Mouse (Mus musculus) MEL (cell line): ENCODE measurements around the gene Dis3l2. TPM values are rescaled to one million over a fixed set of nuclear protein-coding genes. Genes with fewer than 3 reads are reported as not detected.

Experiments
- DNase-seq: peaks from one replicate; pipeline ENCODE4 v3.0.0; 2011; ENCODE audit warnings: low read depth, low spot score
- H3K27ac ChIP-seq: 2 replicates; pipeline ENCODE4 v1.5.1; 2012; ENCODE audit warnings: low read depth, mild to moderate bottlenecking, control low read depth, low read length, moderate library complexity; ENCODE audit not compliant: control insufficient read depth
- H3K27me3 ChIP-seq, 2 experiments: fragments of 150-350 bp in 1 of 2; sonication (generic) in 1 of 2; 2 replicates each; pipeline ENCODE4 v1.6.1; 2012; ENCODE audit warnings: low read length in 2 of 2, mild to moderate bottlenecking in 2 of 2, improper control_type of control experiment in 1 of 2, moderate library complexity in 1 of 2; ENCODE audit not compliant: insufficient read depth in 2 of 2, control insufficient read depth in 1 of 2
- H3K36me3 ChIP-seq, 2 experiments: 2 replicates each; pipeline ENCODE4 v1.6.1; 2012 to 2014; ENCODE audit warnings: low read length in 2 of 2, improper control_type of control experiment in 1 of 2, inconsistent platforms in 1 of 2, mild to moderate bottlenecking in 1 of 2; ENCODE audit not compliant: insufficient read depth in 2 of 2, control insufficient read depth in 1 of 2
- H3K4me1 ChIP-seq, 2 experiments: fragments of 150-350 bp in 1 of 2; sonication (generic) in 1 of 2; 2 replicates each; pipeline ENCODE4 v1.6.1; 2012; ENCODE audit warnings: low read length in 2 of 2, improper control_type of control experiment in 1 of 2, mild to moderate bottlenecking in 1 of 2; ENCODE audit not compliant: insufficient read depth in 2 of 2, control insufficient read depth in 1 of 2
- H3K4me3 ChIP-seq, 2 experiments: fragments of 150-350 bp in 1 of 2; sonication (generic) in 1 of 2; 2 replicates each; pipeline ENCODE4 v1.5.1; 2012; ENCODE audit warnings: low read depth in 2 of 2, low read length in 2 of 2, mild to moderate bottlenecking in 2 of 2, moderate library complexity in 2 of 2, control low read depth in 1 of 2, improper control_type of control experiment in 1 of 2; ENCODE audit not compliant: control insufficient read depth in 1 of 2, insufficient read depth in 1 of 2
- H3K79me2 ChIP-seq: 2 replicates; pipeline ENCODE4 v1.6.1; 2012; ENCODE audit warnings: mild to moderate bottlenecking, low read length, moderate library complexity; ENCODE audit not compliant: control insufficient read depth, poor library complexity, insufficient read depth
- H3K9ac ChIP-seq: 2 replicates; pipeline ENCODE4 v1.6.1; 2012; ENCODE audit warnings: low read depth, mild to moderate bottlenecking, control low read depth, low read length, moderate library complexity; ENCODE audit not compliant: control insufficient read depth, poor library complexity, severe bottlenecking
- H3K9me3 ChIP-seq: fragments of 150-350 bp; sonication (generic); replicated peaks from 2 replicates; pipeline ENCODE4 v1.6.1; 2012; ENCODE audit warnings: mild to moderate bottlenecking, low read length, improper control_type of control experiment, moderate library complexity; ENCODE audit not compliant: insufficient read depth
- BHLHE40 ChIP-seq: IDR thresholded peaks from 2 replicates; pipeline ENCODE4 v1.6.1; 2012; ENCODE audit warnings: low read depth, mild to moderate bottlenecking, inconsistent platforms, low read length, improper control_type of control experiment, borderline replicate concordance
- CHD1 ChIP-seq: IDR thresholded peaks from 2 replicates; pipeline ENCODE4 v1.6.1; 2012; ENCODE audit warnings: low read depth, mild to moderate bottlenecking, inconsistent platforms, low read length, improper control_type of control experiment
- CTCF ChIP-seq, 3 experiments: IDR thresholded peaks in 2 of 3; conservative IDR thresholded peaks in 1 of 3; 2 replicates each; pipeline ENCODE4 v1.5.1; 2011 to 2012; ENCODE audit warnings: low read length in 3 of 3, low read depth in 2 of 3, mild to moderate bottlenecking in 2 of 3, improper control_type of control experiment in 1 of 3, inconsistent platforms in 1 of 3, mixed read lengths in 1 of 3, moderate library complexity in 1 of 3; ENCODE audit not compliant: control insufficient read depth in 1 of 3, insufficient read depth in 1 of 3, poor library complexity in 1 of 3, severe bottlenecking in 1 of 3
- E2F4 ChIP-seq: IDR thresholded peaks from 2 replicates; pipeline ENCODE4 v1.6.1; 2011; ENCODE audit warnings: low read depth, low read length, improper control_type of control experiment, borderline replicate concordance
- ELF1 ChIP-seq: IDR thresholded peaks from 2 replicates; pipeline ENCODE4 v1.6.1; 2014; ENCODE audit warnings: low read depth, mild to moderate bottlenecking, inconsistent platforms, low read length, improper control_type of control experiment, moderate library complexity
- ETS1 ChIP-seq: IDR thresholded peaks from 2 replicates; pipeline ENCODE4 v1.6.1; 2012; ENCODE audit warnings: low read depth, mild to moderate bottlenecking, inconsistent platforms, low read length, improper control_type of control experiment, moderate library complexity
- GATA1 ChIP-seq: IDR thresholded peaks from 2 replicates; pipeline ENCODE4 v1.6.1; 2011; ENCODE audit warnings: low read depth, low read length, improper control_type of control experiment
- HCFC1 ChIP-seq: IDR thresholded peaks from 2 replicates; pipeline ENCODE4 v1.6.1; 2012; ENCODE audit warnings: low read depth, mild to moderate bottlenecking, inconsistent platforms, low read length, improper control_type of control experiment, moderate library complexity
- KAT2A ChIP-seq: conservative IDR thresholded peaks from 2 replicates; pipeline ENCODE4 v1.6.1; 2012; ENCODE audit warnings: low read depth, low read length, improper control_type of control experiment, inconsistent platforms
- MAFK ChIP-seq: IDR thresholded peaks from 2 replicates; pipeline ENCODE4 v1.6.1; 2011; ENCODE audit warnings: low read depth, mild to moderate bottlenecking, low read length, improper control_type of control experiment, borderline replicate concordance
- MAZ ChIP-seq: IDR thresholded peaks from 2 replicates; pipeline ENCODE4 v1.6.1; 2012; ENCODE audit warnings: low read depth, mild to moderate bottlenecking, inconsistent platforms, low read length, improper control_type of control experiment
- MYB ChIP-seq: IDR thresholded peaks from 2 replicates; pipeline ENCODE4 v1.6.1; 2011; ENCODE audit warnings: mild to moderate bottlenecking, low read depth, low read length, improper control_type of control experiment
- NRF1 ChIP-seq: IDR thresholded peaks from 2 replicates; pipeline ENCODE4 v1.6.1; 2014; ENCODE audit warnings: low read depth, mild to moderate bottlenecking, inconsistent platforms, low read length, improper control_type of control experiment, moderate library complexity; ENCODE audit not compliant: poor library complexity, insufficient read depth, severe bottlenecking
- RAD21 ChIP-seq: IDR thresholded peaks from 2 replicates; pipeline ENCODE4 v1.6.1; 2011; ENCODE audit warnings: mild to moderate bottlenecking, low read depth, low read length, improper control_type of control experiment
- SMC3 ChIP-seq: IDR thresholded peaks from 2 replicates; pipeline ENCODE4 v1.6.1; 2011; ENCODE audit warnings: low read depth, low read length, improper control_type of control experiment
- UBTF ChIP-seq: IDR thresholded peaks from 2 replicates; pipeline ENCODE4 v1.6.1; 2012; ENCODE audit warnings: low read depth, mild to moderate bottlenecking, inconsistent platforms, low read length, improper control_type of control experiment, moderate library complexity, borderline replicate concordance; ENCODE audit not compliant: insufficient read depth
- USF2 ChIP-seq, 2 experiments: IDR thresholded peaks; 2 replicates each; pipeline ENCODE4 v1.6.1; 2011 to 2012; ENCODE audit warnings: improper control_type of control experiment in 2 of 2, low read length in 2 of 2, borderline replicate concordance in 1 of 2, inconsistent platforms in 1 of 2, low read depth in 1 of 2, mild to moderate bottlenecking in 1 of 2; ENCODE audit not compliant: insufficient read depth in 1 of 2
- ZC3H11A ChIP-seq: IDR thresholded peaks from 2 replicates; pipeline ENCODE4 v1.6.1; 2012; ENCODE audit warnings: low read depth, mild to moderate bottlenecking, inconsistent platforms, low read length, improper control_type of control experiment
- polyA plus RNA-seq, 2 experiments: library from polyadenylated mRNA; stranded (reverse) in 1 of 2; unstranded in 1 of 2; fragments of >175 nt in 1 of 2; fragments of >200 nt in 1 of 2; gene quantifications; 2 replicates each; pipeline versions ENCODE4 v1.2.1 to v1.2.4; 2012; ENCODE audit warnings: low replicate concordance in 2 of 2, low read depth in 1 of 2; ENCODE audit not compliant: insufficient read length in 2 of 2, insufficient read depth in 1 of 2, missing spikeins in 1 of 2
- total RNA-seq: library from RNA; depleted of rRNA; stranded (reverse); fragments of 300-350 nt; gene quantifications from 2 replicates; pipeline ENCODE4 v1.2.3, GENCODE M21; 2012

The Dis3l2 gene
- total and polyA plus RNA-seq, 3 experiments: 16.9 to 17.3 TPM; not detected in 1

- Histone ChIP-seq H3K27me3 (no peaks in the 10 kb centered on the region), H3K36me3 (peaks cover 0 to 9% of the 10 kb centered on the region in 2 experiments; a peak in 2 of 4 replicates), H3K4me1 (peaks cover 11 to 12% of the 10 kb centered on the region in 2 experiments), H3K9ac (no peak overlapping the region), H3K4me3 (no peak overlapping the region), H3K27ac (no peak overlapping the region), H3K9me3 (no peaks in the 10 kb centered on the region), H3K79me2 (no peaks in the 10 kb centered on the region)
- TF ChIP-seq HCFC1: no peak
- DNase-seq: no peak
Measured at GRCm38 (mm10) chr1:86969173-86969725, 265.6 kb downstream of the Dis3l2 start.

GRCm38 (mm10) chr1:86972693-86973092 is 269.1 kb downstream of the Dis3l2 start:
- Histone ChIP-seq H3K4me1 (peaks cover 4 to 6% of the 10 kb centered on the region in 2 experiments), H3K79me2 (no peaks in the 10 kb centered on the region), H3K36me3 (peaks cover 2 to 4% of the 10 kb centered on the region in 2 experiments; a peak in 2 of 4 replicates), H3K4me3 (no peak overlapping the region), H3K9me3 (no peaks in the 10 kb centered on the region), H3K27me3 (no peaks in the 10 kb centered on the region), H3K9ac (no peak overlapping the region), H3K27ac (no peak overlapping the region)
- DNase-seq: peak; percentile 64
- TF ChIP-seq UBTF: no peak
- no peak for TF ChIP-seq BHLHE40
- no peak for TF ChIP-seq MYB
- TF ChIP-seq USF2 (IDR thresholded peaks at IDR 0.05; ENCODE audit: borderline replicate concordance in 1 of 2, insufficient read depth in 1 of 2, low read depth in 1 of 2, low read length in 2 of 2): no peak
- no peak for TF ChIP-seq NRF1
- no peak for TF ChIP-seq CHD1
- no peak for TF ChIP-seq ELF1
- no peak for TF ChIP-seq GATA1
- TF ChIP-seq MAFK: no peak
- TF ChIP-seq CTCF (IDR thresholded peaks at IDR 0.05 in 2 of 3, conservative IDR thresholded peaks at IDR 0.05 in 1 of 3; ENCODE audit: control insufficient read depth in 1 of 3, insufficient read depth in 1 of 3, low read depth in 2 of 3, low read length in 3 of 3, poor library complexity in 1 of 3, severe bottlenecking in 1 of 3): peak; percentile 10 to 58 (median 34); a peak in 4 of 6 replicates
- peak; percentile 68 for TF ChIP-seq SMC3
- TF ChIP-seq RAD21: peak; percentile 76
- TF ChIP-seq KAT2A: no peak
- no peak for TF ChIP-seq ETS1
- TF ChIP-seq MAZ: no peak
- TF ChIP-seq ZC3H11A: peak; percentile 74
- TF ChIP-seq E2F4: no peak
